30 mouse cellular contexts compared by ENCODE assay signal in the genomic region with DNA sequence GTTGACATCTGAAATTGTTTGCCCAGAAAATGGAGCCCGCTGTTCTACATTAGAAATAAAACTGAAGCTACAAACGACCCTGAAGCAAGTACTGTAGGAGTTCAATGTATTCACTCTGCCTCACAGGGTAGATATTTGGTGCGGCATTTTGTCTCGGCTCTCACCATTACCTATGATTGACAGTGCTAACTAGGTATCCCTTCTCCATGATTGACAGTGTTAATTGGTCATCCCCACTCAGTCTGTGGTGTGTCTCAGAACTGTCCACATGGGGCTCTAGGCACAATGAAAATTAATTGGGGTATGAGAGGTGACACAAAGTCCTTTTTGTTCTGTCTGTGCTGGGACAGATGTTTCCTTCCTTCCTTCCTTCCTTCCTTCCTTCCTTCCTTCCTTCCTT. TPM values are rescaled to one million over a fixed set of nuclear protein-coding genes. Genes with fewer than 3 reads are reported as not detected.
DNase-seq lines count a peak whose midpoint lies in the region; ATAC-seq lines count a peak whose summit lies in the region.
"Had no signal": no experiment of that assay in that cellular context is flagged by ENCODE, and none has a peak within 500 bp of the region (broad histone marks: within the 10 kb centered on the region; RNA-seq: fewer than 3 reads in every experiment).

No protein-coding gene starts in this region.

- no peak overlapping the region for H3K4me3 ChIP-seq in forebrain, embryonic 13.5 days
- H3K4me3 ChIP-seq in forebrain, embryonic 10.5 days: no peak overlapping the region
- H3K4me3 ChIP-seq in midbrain, embryonic 11.5 days (ENCODE audit: low read depth, low read length): no peak overlapping the region
- no peak overlapping the region for H3K4me3 ChIP-seq in midbrain, embryonic 14.5 days (replicated peaks; ENCODE audit: low read depth, low read length)
- no peak overlapping the region for H3K4me3 ChIP-seq in forebrain, embryonic 15.5 days
- H3K4me3 ChIP-seq: embryonic facial prominence, embryonic 12.5 days; embryonic facial prominence, embryonic 15.5 days; gastrocnemius, adult 2 months; heart, embryonic 12.5 days; heart, embryonic 15.5 days had no signal

- peaks cover 7% of the 10 kb centered on the region; the same call in 1 of the 2 replicates for H3K4me1 ChIP-seq in forebrain, embryonic 13.5 days
- H3K4me1 ChIP-seq in forebrain, embryonic 10.5 days: peaks cover 6% of the 10 kb centered on the region
- no peaks in the 10 kb centered on the region for H3K4me1 ChIP-seq in midbrain, embryonic 11.5 days (ENCODE audit: control insufficient read depth, insufficient read depth, low read length)
- no peaks in the 10 kb centered on the region; the same call in 1 of the 2 replicates for H3K4me1 ChIP-seq in midbrain, embryonic 14.5 days (ENCODE audit: control insufficient read depth, insufficient read depth, low read length)
- 0 out of 2 replicates have a peak, but pooled peaks cover 5% of the 10 kb centered on the region for H3K4me1 ChIP-seq in forebrain, embryonic 15.5 days
- H3K4me1 ChIP-seq: embryonic facial prominence, embryonic 12.5 days; embryonic facial prominence, embryonic 15.5 days; heart, embryonic 12.5 days; heart, embryonic 15.5 days had no signal

- no peak for DNase-seq in forebrain, embryonic 10.5 days (ENCODE audit: extremely low spot score, low spot score)
- DNase-seq in midbrain, embryonic 11.5 days (ENCODE audit: low spot score, missing footprints): peak; percentile 73
- no peak for DNase-seq in midbrain, embryonic 14.5 days
- DNase-seq in retina, postnatal 1 day: peak; percentile 70
- no peak for DNase-seq in thymus, postnatal 25 days
- DNase-seq: adrenal gland, postnatal 10 days; adrenal gland, postnatal 36 days; B cell, adult 2 months; cerebellum, adult 11 months; cerebellum, adult 2 months; cerebellum, adult 9-11 months; cerebellum, postnatal 25 days; gastrocnemius, adult 2 months; gastrocnemius, postnatal 14 days; heart, adult 18-20 months; heart, postnatal 10 days; heart, postnatal 4 days had no signal

- 42% methylated on average over 4 of the region's 4 CpGs for WGBS in forebrain, embryonic 13.5 days
- 74% methylated on average over 4 of the region's 4 CpGs for WGBS in forebrain, embryonic 10.5 days
- WGBS in midbrain, embryonic 11.5 days: 89% methylated on average over 4 of the region's 4 CpGs
- 68% methylated on average over 4 of the region's 4 CpGs for WGBS in midbrain, embryonic 14.5 days
- 38% methylated on average over 4 of the region's 4 CpGs for WGBS in forebrain, embryonic 15.5 days

- H3K27me3 ChIP-seq in forebrain, embryonic 13.5 days: no peaks in the 10 kb centered on the region
- no peaks in the 10 kb centered on the region for H3K27me3 ChIP-seq in forebrain, embryonic 10.5 days (ENCODE audit: poor library complexity, severe bottlenecking)
- no peaks in the 10 kb centered on the region for H3K27me3 ChIP-seq in midbrain, embryonic 11.5 days (ENCODE audit: control insufficient read depth, insufficient read depth, low read length)
- H3K27me3 ChIP-seq in midbrain, embryonic 14.5 days (ENCODE audit: control insufficient read depth, insufficient read depth, low read length): no peaks in the 10 kb centered on the region
- no peaks in the 10 kb centered on the region for H3K27me3 ChIP-seq in forebrain, embryonic 15.5 days
- H3K27me3 ChIP-seq: CH12.LX; embryonic facial prominence, embryonic 12.5 days; embryonic facial prominence, embryonic 15.5 days; heart, embryonic 12.5 days; heart, embryonic 15.5 days had no signal

- no peak overlapping the region for H3K9ac ChIP-seq in forebrain, embryonic 13.5 days
- no peak overlapping the region for H3K9ac ChIP-seq in midbrain, embryonic 11.5 days (ENCODE audit: low read length)
- H3K9ac ChIP-seq in midbrain, embryonic 14.5 days (replicated peaks; ENCODE audit: low read length): no peak overlapping the region
- H3K9ac ChIP-seq in forebrain, embryonic 15.5 days (replicated peaks): no peak overlapping the region
- H3K9ac ChIP-seq: embryonic facial prominence, embryonic 12.5 days; embryonic facial prominence, embryonic 15.5 days; heart, embryonic 12.5 days; heart, embryonic 15.5 days; hindbrain, embryonic 14.5 days had no signal

- H3K4me2 ChIP-seq in forebrain, embryonic 13.5 days: no peak overlapping the region
- H3K4me2 ChIP-seq in midbrain, embryonic 11.5 days: no peak overlapping the region
- no peak overlapping the region for H3K4me2 ChIP-seq in midbrain, embryonic 14.5 days (ENCODE audit: low read length)
- H3K4me2 ChIP-seq in forebrain, embryonic 15.5 days (replicated peaks): no peak overlapping the region
- H3K4me2 ChIP-seq: embryonic facial prominence, embryonic 12.5 days; embryonic facial prominence, embryonic 15.5 days; heart, embryonic 12.5 days; heart, embryonic 15.5 days; hindbrain, embryonic 14.5 days had no signal

- H3K36me3 ChIP-seq in forebrain, embryonic 13.5 days (ENCODE audit: poor library complexity, severe bottlenecking): no peaks in the 10 kb centered on the region
- no peaks in the 10 kb centered on the region for H3K36me3 ChIP-seq in forebrain, embryonic 10.5 days (replicated peaks)
- no peaks in the 10 kb centered on the region for H3K36me3 ChIP-seq in midbrain, embryonic 11.5 days (ENCODE audit: control insufficient read depth, insufficient read depth, low read length)
- no peaks in the 10 kb centered on the region for H3K36me3 ChIP-seq in midbrain, embryonic 14.5 days (ENCODE audit: control insufficient read depth, insufficient read depth, low read length)
- no peaks in the 10 kb centered on the region for H3K36me3 ChIP-seq in forebrain, embryonic 15.5 days
- H3K36me3 ChIP-seq: embryonic facial prominence, embryonic 12.5 days; embryonic facial prominence, embryonic 15.5 days; G1E; heart, embryonic 12.5 days; heart, embryonic 15.5 days had no signal

- H3K9me3 ChIP-seq in forebrain, embryonic 13.5 days (replicated peaks): peaks cover 9% of the 10 kb centered on the region
- no peaks in the 10 kb centered on the region; the same call in 1 of the 2 replicates for H3K9me3 ChIP-seq in forebrain, embryonic 10.5 days
- H3K9me3 ChIP-seq in midbrain, embryonic 11.5 days (ENCODE audit: control insufficient read depth, low read length): peaks cover 6% of the 10 kb centered on the region; the same call in 1 of the 2 replicates
- no peaks in the 10 kb centered on the region for H3K9me3 ChIP-seq in midbrain, embryonic 14.5 days (ENCODE audit: control insufficient read depth, low read length)
- H3K9me3 ChIP-seq in forebrain, embryonic 15.5 days: no peaks in the 10 kb centered on the region
- H3K9me3 ChIP-seq: embryonic facial prominence, embryonic 15.5 days; G1E; heart, embryonic 15.5 days had no signal

- ATAC-seq in forebrain, embryonic 13.5 days: peak; percentile 69; the same call in 1 of the 2 replicates
- no peak for ATAC-seq in midbrain, embryonic 11.5 days (ENCODE audit: low FRiP score)
- no peak for ATAC-seq in midbrain, embryonic 14.5 days (ENCODE audit: low FRiP score, low TSS enrichment)
- peak; percentile 60; the same call in 1 of the 2 replicates for ATAC-seq in forebrain, embryonic 15.5 days (replicated peaks)
- ATAC-seq: hindbrain, postnatal 0 days; inflammation-experienced regulatory T-cells, adult 6 months; intestine, embryonic 16.5 days; Patski had no signal

- H3K27ac ChIP-seq in forebrain, embryonic 13.5 days: no peak overlapping the region
- no peak overlapping the region for H3K27ac ChIP-seq in forebrain, embryonic 10.5 days
- no peak overlapping the region for H3K27ac ChIP-seq in midbrain, embryonic 11.5 days (ENCODE audit: low read depth, low read length)
- no peak overlapping the region for H3K27ac ChIP-seq in midbrain, embryonic 14.5 days (replicated peaks; ENCODE audit: low read depth, low read length)
- H3K27ac ChIP-seq in forebrain, embryonic 15.5 days (replicated peaks): no peak overlapping the region
- H3K27ac ChIP-seq: embryonic facial prominence, embryonic 12.5 days; embryonic facial prominence, embryonic 15.5 days; gastrocnemius, adult 2 months; heart, embryonic 15.5 days; hindbrain, embryonic 14.5 days; hindbrain, postnatal 0 days had no signal

RNA-seq across cellular contexts. Expression of gene Sorl1, which starts 23.9 kb away (rescaled TPM):
- 9.6 and 11.5 TPM in 2 replicates for polyA plus RNA-seq in forebrain, embryonic 13.5 days (2015; fragmentation: Nextera tagmentation; extraction: Ambion mirVana)
- polyA plus RNA-seq in forebrain, embryonic 10.5 days (2016; fragmentation: Nextera tagmentation; extraction: Ambion mirVana): 1.9 and 4.7 TPM in 2 replicates
- polyA plus RNA-seq in midbrain, embryonic 11.5 days (2014; fragmentation: Nextera tagmentation; extraction: Ambion mirVana): 3.1 and 3.8 TPM in 2 replicates
- 8.3 and 8.8 TPM in 2 replicates for polyA plus RNA-seq in midbrain, embryonic 14.5 days (2014; fragmentation: Nextera tagmentation; extraction: Ambion mirVana)
- polyA plus RNA-seq in forebrain, embryonic 15.5 days (2015; fragmentation: Nextera tagmentation; extraction: Ambion mirVana): 18.3 and 18.8 TPM in 2 replicates

Comparison
In these comparisons a context has a peak if more than half of its experiments do, and no peak if none do; other contexts are left out.
1. DNase-seq: peak in midbrain, embryonic 11.5 days (single experiment) and retina, postnatal 1 day (single experiment); none in forebrain, embryonic 10.5 days (single experiment), midbrain, embryonic 14.5 days (single experiment) and thymus, postnatal 25 days (single experiment).
2. ATAC-seq: peak in forebrain, embryonic 13.5 days (single experiment) and forebrain, embryonic 15.5 days (single experiment); none in midbrain, embryonic 11.5 days (single experiment) and midbrain, embryonic 14.5 days (single experiment).